Mouse (Mus musculus) kidney, adult 10 weeks (tissue): ENCODE data around the gene Gm13287. TPM values are rescaled to one million over a fixed set of nuclear protein-coding genes. Genes with fewer than 3 reads are reported as not detected.

Source experiments
- polyA plus RNA-seq: library from polyadenylated mRNA; stranded (reverse); fragments of 350-450 nt; fragmentation: Illumina TruSeq; extraction: RNeasy Lipid Tissue Mini Kit (QIAGEN cat#74804); gene quantifications from one replicate; pipeline ENCODE4 v1.2.3, GENCODE M21; 2014; ENCODE audit warnings: low read depth, low replicate concordance

The Gm13287 gene
- polyA plus RNA-seq, 1 experiment from 2014 or later, result not detected

Other genes starting within 250 kb of the Gm13287 start
- gene Ifna15, start 245.0 kb upstream of the Gm13287 start, polyA plus RNA-seq, result not detected
- not detected for gene Ifna14, start 231.5 kb upstream of the Gm13287 start, polyA plus RNA-seq
- gene Ifna9, start 210.9 kb upstream of the Gm13287 start, polyA plus RNA-seq, result not detected
- not detected for gene Ifna12, start 199.9 kb upstream of the Gm13287 start, polyA plus RNA-seq
- not detected for gene C87499, start 168.8 kb upstream of the Gm13287 start, polyA plus RNA-seq
- gene Ifna13, start 158.8 kb upstream of the Gm13287 start, polyA plus RNA-seq, result not detected
- not detected for gene Ifna16, start 126.3 kb upstream of the Gm13287 start, polyA plus RNA-seq
- not detected for gene Ifna2, start 119.3 kb upstream of the Gm13287 start, polyA plus RNA-seq
- not detected for gene Ifnab, start 111.9 kb upstream of the Gm13287 start, polyA plus RNA-seq
- gene Gm26566, start 81.4 kb upstream of the Gm13287 start, polyA plus RNA-seq, result not detected
- gene Klhl9, start 80.8 kb upstream of the Gm13287 start, polyA plus RNA-seq, result 132 TPM
- gene Gm13271, start 48.4 kb upstream of the Gm13287 start, polyA plus RNA-seq, result not detected
- not detected for gene Gm13283, start 43.1 kb upstream of the Gm13287 start, polyA plus RNA-seq
- not detected for gene Gm13290, start 29.4 kb upstream of the Gm13287 start, polyA plus RNA-seq
- not detected for gene Gm13289, start 26.3 kb upstream of the Gm13287 start, polyA plus RNA-seq
- not detected for gene Gm13272, start 23.4 kb upstream of the Gm13287 start, polyA plus RNA-seq
- not detected for gene Ifnz, start 21.1 kb upstream of the Gm13287 start, polyA plus RNA-seq
- gene Gm13276, start 17.5 kb upstream of the Gm13287 start, polyA plus RNA-seq, result not detected
- gene Gm13277, start 14.6 kb upstream of the Gm13287 start, polyA plus RNA-seq, result not detected
- not detected for gene Gm13278, start 11.7 kb upstream of the Gm13287 start, polyA plus RNA-seq
- not detected for gene Gm13275, start 8.8 kb upstream of the Gm13287 start, polyA plus RNA-seq
- not detected for gene Gm13279, start 5.9 kb upstream of the Gm13287 start, polyA plus RNA-seq
- not detected for gene Gm13285, start 3.6 kb upstream of the Gm13287 start, polyA plus RNA-seq
- gene Gm13288, start 2.3 kb downstream of the Gm13287 start, polyA plus RNA-seq, result not detected
- gene Ifna7, start 13.0 kb downstream of the Gm13287 start, polyA plus RNA-seq, result not detected
- gene Ifna11, start 16.7 kb downstream of the Gm13287 start, polyA plus RNA-seq, result not detected
- gene Ifna6, start 24.2 kb downstream of the Gm13287 start, polyA plus RNA-seq, result not detected
- not detected for gene Ifna5, start 32.3 kb downstream of the Gm13287 start, polyA plus RNA-seq
- not detected for gene Ifna4, start 38.6 kb downstream of the Gm13287 start, polyA plus RNA-seq
- not detected for gene Ifna1, start 46.8 kb downstream of the Gm13287 start, polyA plus RNA-seq
- not detected for gene Ifne, start 76.9 kb downstream of the Gm13287 start, polyA plus RNA-seq